Mouse (Mus musculus): ENCODE measurements around the gene Mlycd. TPM values are rescaled to one million over a fixed set of nuclear protein-coding genes. Genes with fewer than 3 reads are reported as not detected.
"Not testable (repeated sequence)": the region's sequence is repeated elsewhere in the genome, so short reads cannot be mapped to it uniquely, and the experiment has no call there.

Gene Mlycd
- polyA plus RNA-seq (2015; fragmentation: Nextera tagmentation; extraction: Ambion mirVana): 13.6 and 14.1 TPM in 2 replicates

- Histone ChIP-seq H3K36me3 (ENCODE audit: insufficient read depth, low read length) (no peaks in the 10 kb centered on the region), H3K9ac (replicated peaks; ENCODE audit: low read length) (peak within 1 kb of the TSS; percentile 92), H3K4me2 (replicated peaks; ENCODE audit: low read depth, low read length) (peak within 1 kb of the TSS; percentile 99), H3K4me1 (ENCODE audit: insufficient read depth, low read length) (peaks cover 12% of the 10 kb centered on the region), H3K4me3 (ENCODE audit: low read length) (peak within 1 kb of the TSS; percentile 83), H3K9me3 (ENCODE audit: low read length) (no peaks in the 10 kb centered on the region), H3K27ac (ENCODE audit: low read length) (peak within 1 kb of the TSS; percentile 70), H3K27me3 (ENCODE audit: insufficient read depth, low read length) (0 out of 2 replicates have a peak, but pooled peaks cover 2% of the 10 kb centered on the region)
- 2% methylated on average over 42 of the region's 44 CpGs for WGBS
- peak; percentile 96 for ATAC-seq (ENCODE audit: low FRiP score, low TSS enrichment)
Observed at GRCm38 (mm10) chr8:119394524-119395026, at the start of gene Mlycd. Gene Mlycd, plus strand, starts transcription at chr8:119394878.

- H3K36me3 ChIP-seq (ENCODE audit: insufficient read depth, low read length): peaks cover 35% of the 10 kb centered on the region
- H3K9me3 ChIP-seq (ENCODE audit: low read length): peaks cover 4% of the 10 kb centered on the region; the same call in 1 of the 2 replicates
- H3K27ac ChIP-seq (ENCODE audit: low read length): no peak overlapping the region
- no peak for ATAC-seq (ENCODE audit: low FRiP score, low TSS enrichment)
- WGBS: 51% methylated on average over 22 of the region's 22 CpGs
- peak overlapping the region; percentile 94 for H3K4me3 ChIP-seq (ENCODE audit: low read length)
- H3K9ac ChIP-seq (replicated peaks; ENCODE audit: low read length): peak overlapping the region; percentile 88
- no peaks in the 10 kb centered on the region for H3K27me3 ChIP-seq (ENCODE audit: insufficient read depth, low read length)
- peak overlapping the region; percentile 64 for H3K4me2 ChIP-seq (replicated peaks; ENCODE audit: low read depth, low read length)
- peaks cover 8% of the 10 kb centered on the region for H3K4me1 ChIP-seq (ENCODE audit: insufficient read depth, low read length)
Observed at GRCm38 (mm10) chr8:119345029-119345682, 49.5 kb upstream of the Mlycd start.

- Histone ChIP-seq H3K27me3 (ENCODE audit: insufficient read depth, low read length) (no peaks in the 10 kb centered on the region), H3K27ac (ENCODE audit: low read length) (no peak overlapping the region), H3K9ac (replicated peaks; ENCODE audit: low read length) (no peak overlapping the region), H3K4me1 (ENCODE audit: insufficient read depth, low read length) (peaks cover 8% of the 10 kb centered on the region), H3K4me3 (ENCODE audit: low read length) (no peak overlapping the region), H3K9me3 (ENCODE audit: low read length) (peaks cover 4% of the 10 kb centered on the region; the same call in 1 of the 2 replicates), H3K36me3 (ENCODE audit: insufficient read depth, low read length) (peaks cover 35% of the 10 kb centered on the region), H3K4me2 (replicated peaks; ENCODE audit: low read depth, low read length) (no peak overlapping the region)
- WGBS: 86% methylated on average over 15 of the region's 15 CpGs
- ATAC-seq (ENCODE audit: low FRiP score, low TSS enrichment): no peak
Observed at GRCm38 (mm10) chr8:119345683-119346075, 49.0 kb upstream of the Mlycd start.

GRCm38 (mm10) chr8:119351647-119352046 is 43.0 kb upstream of the Mlycd start:
- peaks cover 31% of the 10 kb centered on the region for H3K36me3 ChIP-seq (ENCODE audit: insufficient read depth, low read length)
- no peaks in the 10 kb centered on the region for H3K27me3 ChIP-seq (ENCODE audit: insufficient read depth, low read length)
- no peaks in the 10 kb centered on the region for H3K4me1 ChIP-seq (ENCODE audit: insufficient read depth, low read length)
- 93% methylated on average over 19 of the region's 19 CpGs for WGBS
- H3K9ac ChIP-seq (replicated peaks; ENCODE audit: low read length): no peak overlapping the region
- no peaks in the 10 kb centered on the region for H3K9me3 ChIP-seq (ENCODE audit: low read length)
- no peak overlapping the region for H3K27ac ChIP-seq (ENCODE audit: low read length)
- H3K4me3 ChIP-seq (ENCODE audit: low read length): no peak overlapping the region
- ATAC-seq (ENCODE audit: low FRiP score, low TSS enrichment): no peak
- H3K4me2 ChIP-seq (replicated peaks; ENCODE audit: low read depth, low read length): no peak overlapping the region

- H3K9ac ChIP-seq (replicated peaks; ENCODE audit: low read length): no peak overlapping the region
- H3K4me2 ChIP-seq (replicated peaks; ENCODE audit: low read depth, low read length): no peak overlapping the region
- no peak overlapping the region for H3K4me3 ChIP-seq (ENCODE audit: low read length)
- H3K4me1 ChIP-seq (ENCODE audit: insufficient read depth, low read length): no peaks in the 10 kb centered on the region
- no peak overlapping the region for H3K27ac ChIP-seq (ENCODE audit: low read length)
- peaks cover 17% of the 10 kb centered on the region for H3K36me3 ChIP-seq (ENCODE audit: insufficient read depth, low read length)
- no peaks in the 10 kb centered on the region for H3K9me3 ChIP-seq (ENCODE audit: low read length)
- WGBS: 81% methylated on average over 10 of the region's 10 CpGs
- H3K27me3 ChIP-seq (ENCODE audit: insufficient read depth, low read length): no peaks in the 10 kb centered on the region
- ATAC-seq (ENCODE audit: low FRiP score, low TSS enrichment): no peak
Observed at GRCm38 (mm10) chr8:119352977-119353658, 41.6 kb upstream of the Mlycd start.

- H3K27me3 ChIP-seq (ENCODE audit: insufficient read depth, low read length): no peaks in the 10 kb centered on the region
- 86% methylated on average over 6 of the region's 6 CpGs for WGBS
- no peak overlapping the region for H3K9ac ChIP-seq (replicated peaks; ENCODE audit: low read length)
- no peak overlapping the region for H3K4me2 ChIP-seq (replicated peaks; ENCODE audit: low read depth, low read length)
- peaks cover 12% of the 10 kb centered on the region for H3K36me3 ChIP-seq (ENCODE audit: insufficient read depth, low read length)
- H3K4me3 ChIP-seq (ENCODE audit: low read length): no peak overlapping the region
- ATAC-seq (ENCODE audit: low FRiP score, low TSS enrichment): no peak
- no peak overlapping the region for H3K27ac ChIP-seq (ENCODE audit: low read length)
- H3K9me3 ChIP-seq (ENCODE audit: low read length): no peaks in the 10 kb centered on the region
- no peaks in the 10 kb centered on the region for H3K4me1 ChIP-seq (ENCODE audit: insufficient read depth, low read length)
Observed at GRCm38 (mm10) chr8:119353659-119354023, 41.0 kb upstream of the Mlycd start.

- not testable (repeated sequence) for H3K4me2 ChIP-seq (replicated peaks; ENCODE audit: low read depth, low read length); H3K9me3 ChIP-seq (ENCODE audit: low read length); H3K27ac ChIP-seq (ENCODE audit: low read length); H3K9ac ChIP-seq (replicated peaks; ENCODE audit: low read length); H3K27me3 ChIP-seq (ENCODE audit: insufficient read depth, low read length); H3K4me1 ChIP-seq (ENCODE audit: insufficient read depth, low read length); H3K36me3 ChIP-seq (ENCODE audit: insufficient read depth, low read length); ATAC-seq (ENCODE audit: low FRiP score, low TSS enrichment); H3K4me3 ChIP-seq (ENCODE audit: low read length)
- 65% methylated on average over 5 of the region's 5 CpGs for WGBS
Observed at GRCm38 (mm10) chr8:119356631-119357030, 38.0 kb upstream of the Mlycd start.

GRCm38 (mm10) chr8:119358175-119358574 is 36.5 kb upstream of the Mlycd start:
- Histone ChIP-seq H3K9me3 (ENCODE audit: low read length) (no peaks in the 10 kb centered on the region), H3K4me3 (ENCODE audit: low read length) (no peak overlapping the region), H3K4me2 (replicated peaks; ENCODE audit: low read depth, low read length) (no peak overlapping the region), H3K27ac (ENCODE audit: low read length) (no peak overlapping the region), H3K4me1 (ENCODE audit: insufficient read depth, low read length) (no peaks in the 10 kb centered on the region), H3K27me3 (ENCODE audit: insufficient read depth, low read length) (no peaks in the 10 kb centered on the region), H3K9ac (replicated peaks; ENCODE audit: low read length) (no peak overlapping the region), H3K36me3 (ENCODE audit: insufficient read depth, low read length) (no peaks in the 10 kb centered on the region)
- ATAC-seq (ENCODE audit: low FRiP score, low TSS enrichment): no peak
- 76% methylated on average over 7 of the region's 7 CpGs for WGBS

- H3K27me3 ChIP-seq (ENCODE audit: insufficient read depth, low read length): no peaks in the 10 kb centered on the region
- no peaks in the 10 kb centered on the region for H3K4me1 ChIP-seq (ENCODE audit: insufficient read depth, low read length)
- H3K9me3 ChIP-seq (ENCODE audit: low read length): no peaks in the 10 kb centered on the region
- no peaks in the 10 kb centered on the region for H3K36me3 ChIP-seq (ENCODE audit: insufficient read depth, low read length)
- H3K4me3 ChIP-seq (ENCODE audit: low read length): no peak overlapping the region
- H3K4me2 ChIP-seq (replicated peaks; ENCODE audit: low read depth, low read length): no peak overlapping the region
- no peak for ATAC-seq (ENCODE audit: low FRiP score, low TSS enrichment)
- no peak overlapping the region for H3K27ac ChIP-seq (ENCODE audit: low read length)
- H3K9ac ChIP-seq (replicated peaks; ENCODE audit: low read length): no peak overlapping the region
- 49% methylated on average over 14 of the region's 14 CpGs for WGBS
Observed at GRCm38 (mm10) chr8:119358836-119359235, 35.8 kb upstream of the Mlycd start.
